Mouse (Mus musculus) liver, embryonic 14.5 days (tissue): ENCODE measurements at regions not wholly inside any gene's neighbourhood (a gene's known extent, or its start where the extent isn't known, plus 50 kb on each side); places are given as distances from the start of the nearest gene placed in this dataset.

Experiments used
- ATAC-seq: fragments of 200-750 bp; cut with Nextera tagmentation; 2 replicates; pipeline ENCODE4 v1.8.0; 2017; ENCODE audit warnings: moderate number of reproducible peaks, mild to moderate bottlenecking, moderate library complexity; ENCODE audit not compliant: insufficient read depth
- DNase-seq, 3 experiments: peaks; one replicate each; pipeline ENCODE4 v3.0.0-alpha.2; 2012 to 2013; ENCODE audit warnings: low read depth in 3 of 3, low spot score in 3 of 3
- H3K27ac ChIP-seq: fragments of 300-500 bp; sonication (generic); 2 replicates; pipeline ENCODE4 v1.5.1; 2014; ENCODE audit warnings: moderate library complexity, mild to moderate bottlenecking, control low read depth, inconsistent platforms
- H3K27me3 ChIP-seq: fragments of 300-500 bp; sonication (generic); 2 replicates; pipeline ENCODE4 v1.6.1; 2014; ENCODE audit warnings: mild to moderate bottlenecking, low read length, moderate library complexity; ENCODE audit not compliant: control insufficient read depth, insufficient read depth
- H3K36me3 ChIP-seq: fragments of 300-500 bp; sonication (generic); replicated peaks from 2 replicates; pipeline ENCODE4 v1.6.1; 2014; ENCODE audit warnings: low read depth; ENCODE audit not compliant: control insufficient read depth, insufficient read depth
- H3K4me1 ChIP-seq, 2 experiments: fragments of 200-500 bp in 1 of 2; fragments of 300-500 bp in 1 of 2; sonication (generic) in 1 of 2; replicated peaks; 2 replicates each; pipeline ENCODE4 v1.6.1; 2012 to 2014; ENCODE audit warnings: antibody characterized with exemption in 1 of 2, inconsistent platforms in 1 of 2, low read length in 1 of 2; ENCODE audit not compliant: control insufficient read depth in 2 of 2, insufficient read depth in 2 of 2
- H3K4me2 ChIP-seq: fragments of 300-500 bp; sonication (generic); 2 replicates; pipeline ENCODE4 v1.6.1; 2014; ENCODE audit warnings: low read depth, mild to moderate bottlenecking, control low read depth, moderate library complexity
- H3K4me3 ChIP-seq, 2 experiments: fragments of 200-500 bp in 1 of 2; fragments of 300-500 bp in 1 of 2; sonication (generic) in 1 of 2; 2 replicates each; pipeline ENCODE4 v1.5.1; 2012 to 2014; ENCODE audit warnings: low read depth in 2 of 2, low read length in 2 of 2, mild to moderate bottlenecking in 2 of 2, control low read depth in 1 of 2, inconsistent platforms in 1 of 2, moderate library complexity in 1 of 2; ENCODE audit not compliant: insufficient read depth in 1 of 2
- H3K9ac ChIP-seq: fragments of 300-500 bp; sonication (generic); replicated peaks from 2 replicates; pipeline ENCODE4 v1.6.1; 2014; ENCODE audit warnings: mild to moderate bottlenecking, control low read depth, moderate library complexity
- H3K9me3 ChIP-seq: fragments of 300-500 bp; sonication (generic); 2 replicates; pipeline ENCODE4 v1.6.1; 2016; ENCODE audit warnings: low read length, mixed read lengths; ENCODE audit not compliant: control insufficient read depth
- CTCF ChIP-seq: IDR thresholded peaks from 2 replicates; pipeline ENCODE4 v1.5.1; 2016; ENCODE audit warnings: antibody characterized with exemption, low read depth, control low read depth
- EP300 ChIP-seq: IDR thresholded peaks from 2 replicates; pipeline ENCODE4 v1.6.1; 2016; ENCODE audit warnings: antibody characterized with exemption, low read depth
- whole genome bisulfite sequencing: fragments of 180-500 bp; shearing (Covaris S2); extraction: QIAGEN DNeasy Blood & Tissue Kit; methylation state at CpG from one replicate; pipeline ENCODE4 v1.1.7; 2014; ENCODE audit not compliant: insufficient replicate concordance; 5-methylcytosine and 5-hydroxymethylcytosine counted together

DNA sequence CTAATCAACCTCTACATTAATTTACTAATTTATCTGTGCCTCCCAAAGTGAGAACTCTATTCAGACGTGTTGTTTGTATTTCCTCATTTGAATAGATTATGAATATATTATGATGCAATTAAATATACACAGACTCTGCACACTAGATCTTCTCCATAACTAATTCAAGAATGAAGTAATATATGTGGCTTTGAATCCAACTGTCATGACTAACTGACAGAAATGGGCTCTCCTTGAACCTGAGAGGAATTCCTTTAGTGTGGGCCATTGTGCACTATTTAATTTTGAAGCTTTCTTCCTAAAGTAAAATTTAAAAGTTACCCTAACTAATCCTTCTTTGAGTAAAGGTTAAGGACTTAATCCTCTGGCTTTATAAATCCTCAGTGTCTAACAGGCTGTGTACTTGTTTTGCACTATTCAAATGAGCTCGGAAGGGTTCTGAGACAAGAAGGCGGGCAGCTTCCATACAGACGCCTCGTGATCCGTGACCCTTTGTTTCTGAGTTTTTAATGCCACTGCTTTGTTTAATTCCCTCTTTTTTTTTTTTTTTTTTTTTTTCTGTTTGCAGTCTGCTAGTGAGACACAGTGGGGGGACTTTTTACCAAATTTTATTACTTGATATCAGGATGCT lies 128.0 kb upstream of the Sox2 start:
- Histone ChIP-seq H3K9me3 (no peaks in the 10 kb centered on the region), H3K27ac (no peak overlapping the region), H3K36me3 (no peaks in the 10 kb centered on the region), H3K9ac (no peak overlapping the region), H3K27me3 (no peaks in the 10 kb centered on the region), H3K4me1 (no peaks in the 10 kb centered on the region), H3K4me2 (no peak overlapping the region), H3K4me3 (no peak overlapping the region)
- DNase-seq (no peak), ATAC-seq (no peak)
- 75% methylated on average over 6 of the region's 6 CpGs for whole genome bisulfite sequencing
- TF ChIP-seq CTCF = no peak
- TF ChIP-seq EP300 = no peak

DNA sequence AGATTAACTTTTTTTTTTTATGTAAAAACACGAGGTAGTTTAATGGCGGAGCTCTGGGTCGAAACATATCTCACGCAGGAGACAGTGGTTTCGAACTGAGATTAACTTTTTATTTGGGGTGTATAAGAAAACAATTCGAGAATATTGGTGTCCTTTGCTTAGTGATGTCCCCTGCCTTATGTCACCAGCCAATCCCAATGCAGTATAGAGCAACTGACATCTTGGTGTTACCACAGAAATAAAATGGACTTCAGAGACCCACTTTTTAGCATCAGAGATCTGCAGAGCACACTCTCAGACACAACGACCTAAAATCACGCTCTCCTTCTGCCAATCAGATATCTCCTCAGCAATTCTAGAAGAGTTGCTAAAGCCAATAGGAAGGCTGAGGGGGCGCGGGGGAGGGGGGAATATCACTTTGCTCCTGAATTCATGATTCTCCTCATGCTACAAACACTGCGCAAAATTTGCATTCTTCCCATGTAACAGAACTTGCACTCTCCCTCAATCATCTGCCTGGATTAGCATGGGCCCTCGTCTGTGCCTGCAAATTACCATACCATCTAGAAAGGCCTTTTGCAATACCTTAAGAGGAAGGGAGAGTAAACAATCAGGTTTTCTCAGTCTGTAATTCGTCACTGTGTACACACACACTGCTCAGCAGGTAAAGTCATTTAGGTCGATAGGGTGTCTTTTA lies 128.7 kb upstream of the Sox2 start:
- 55% methylated on average over 14 of the region's 14 CpGs for WGBS
- Histone ChIP-seq H3K27ac (no peak overlapping the region), H3K36me3 (no peaks in the 10 kb centered on the region), H3K9me3 (no peaks in the 10 kb centered on the region), H3K27me3 (no peaks in the 10 kb centered on the region), H3K4me2 (no peak overlapping the region), H3K4me1 (no peaks in the 10 kb centered on the region), H3K4me3 (no peak overlapping the region), H3K9ac (no peak overlapping the region)
- TF ChIP-seq CTCF (no peak), EP300 (no peak)
- no peak for DNase-seq
- ATAC-seq = no peak

DNA sequence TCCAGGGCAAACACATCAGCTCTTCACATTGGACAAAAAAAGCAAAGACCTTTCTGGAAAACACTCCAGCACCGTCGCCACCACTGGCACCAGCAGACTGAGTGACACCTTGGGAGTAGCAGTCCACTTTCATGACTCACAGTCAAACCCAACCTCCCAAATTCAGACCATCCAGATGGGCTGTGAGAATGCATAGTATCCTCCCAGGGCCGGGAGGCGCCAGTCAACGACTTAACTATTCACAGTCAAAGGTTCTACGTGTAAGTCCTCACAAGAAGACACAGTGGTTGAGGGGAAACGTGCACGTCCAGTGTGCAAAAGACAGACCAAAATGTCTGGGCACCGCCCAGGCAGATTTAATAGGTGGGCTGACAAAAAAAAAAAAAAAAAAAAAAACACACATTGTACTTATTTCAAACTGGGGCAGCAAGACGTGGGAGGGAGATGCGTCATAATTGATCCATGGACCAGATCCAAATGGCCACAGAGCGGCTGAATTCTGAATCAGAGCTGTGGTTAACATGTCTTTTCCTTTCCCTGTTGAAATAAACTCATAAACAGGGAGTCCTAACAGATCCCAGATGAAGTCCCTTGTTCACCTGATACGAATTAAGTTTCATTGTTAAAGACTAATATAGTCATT lies 137.6 kb upstream of the Sox2 start:
- ATAC-seq = no peak
- DNase-seq = no peak
- 65% methylated on average over 13 of the region's 13 CpGs for WGBS
- Histone ChIP-seq H3K27me3 (no peaks in the 10 kb centered on the region), H3K9ac (no peak overlapping the region), H3K9me3 (no peaks in the 10 kb centered on the region), H3K36me3 (no peaks in the 10 kb centered on the region), H3K4me1 (no peaks in the 10 kb centered on the region), H3K4me2 (no peak overlapping the region), H3K27ac (no peak overlapping the region), H3K4me3 (no peak overlapping the region)
- TF ChIP-seq CTCF (no peak), EP300 (no peak)

DNA sequence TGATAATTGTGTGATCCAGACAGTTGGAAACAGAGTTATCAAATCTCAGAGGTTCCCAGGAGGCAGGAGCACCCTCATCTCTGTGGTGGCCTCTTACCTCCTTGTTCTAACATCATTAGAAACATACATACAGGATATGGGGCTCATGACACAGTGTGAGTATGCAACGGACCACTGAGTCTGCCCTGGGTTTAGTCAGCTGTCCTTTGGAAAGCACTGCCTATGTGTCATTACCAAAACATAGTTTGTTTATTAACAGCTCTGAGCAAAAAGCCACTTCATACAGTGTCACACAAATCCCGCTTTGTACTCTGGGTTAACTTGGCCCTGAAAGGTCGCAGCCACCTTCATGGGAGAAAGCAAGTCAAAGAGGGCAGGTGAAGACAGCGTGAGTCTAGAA lies 139.5 kb upstream of the Sox2 start:
- Histone ChIP-seq H3K4me3 (no peak overlapping the region), H3K9me3 (no peaks in the 10 kb centered on the region), H3K4me1 (no peaks in the 10 kb centered on the region), H3K27me3 (no peaks in the 10 kb centered on the region), H3K36me3 (no peaks in the 10 kb centered on the region), H3K9ac (no peak overlapping the region), H3K27ac (no peak overlapping the region), H3K4me2 (no peak overlapping the region)
- DNase-seq = no peak
- no peak for ATAC-seq
- WGBS = 63% methylated on average over 4 of the region's 4 CpGs
- no peak for TF ChIP-seq CTCF
- TF ChIP-seq EP300 = no peak

DNA sequence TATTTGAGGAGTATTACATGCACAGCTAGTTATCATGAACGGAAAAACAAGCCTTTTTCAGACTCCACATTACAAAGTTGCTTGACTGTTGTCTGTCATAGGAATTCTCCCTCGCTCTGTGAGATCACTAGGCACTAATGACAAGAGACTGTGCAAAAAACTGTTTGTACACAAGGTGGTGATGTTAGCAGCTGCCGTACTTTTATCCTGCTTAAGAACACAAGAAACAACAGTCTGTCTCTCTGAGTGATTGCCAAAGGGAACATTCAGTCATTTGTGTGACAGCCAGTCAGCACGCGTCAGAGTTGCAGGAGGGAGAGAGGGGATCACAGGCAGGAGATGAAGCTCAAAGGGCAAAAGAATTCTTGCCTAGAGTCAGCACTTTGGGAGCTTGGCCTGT lies 141.0 kb upstream of the Sox2 start:
- TF ChIP-seq CTCF (no peak), EP300 (no peak)
- DNase-seq = no peak
- Histone ChIP-seq H3K9me3 (no peaks in the 10 kb centered on the region), H3K27ac (no peak overlapping the region), H3K36me3 (no peaks in the 10 kb centered on the region), H3K4me2 (no peak overlapping the region), H3K9ac (no peak overlapping the region), H3K4me3 (no peak overlapping the region), H3K4me1 (no peaks in the 10 kb centered on the region), H3K27me3 (no peaks in the 10 kb centered on the region)
- 66% methylated on average over 5 of the region's 5 CpGs for WGBS
- ATAC-seq = no peak
